Mouse (Mus musculus) adipocyte (in vitro differentiated cells): ENCODE data around the gene Gm20814.
"Not testable (repeated sequence)": the region's sequence is repeated elsewhere in the genome, so short reads cannot be mapped to it uniquely, and the experiment has no call there.

Experiments
- DNase-seq: peaks from one replicate; pipeline ENCODE4 v3.0.0-alpha.2; 2016; ENCODE audit warnings: low spot score

Gene Gm20814

DNA sequence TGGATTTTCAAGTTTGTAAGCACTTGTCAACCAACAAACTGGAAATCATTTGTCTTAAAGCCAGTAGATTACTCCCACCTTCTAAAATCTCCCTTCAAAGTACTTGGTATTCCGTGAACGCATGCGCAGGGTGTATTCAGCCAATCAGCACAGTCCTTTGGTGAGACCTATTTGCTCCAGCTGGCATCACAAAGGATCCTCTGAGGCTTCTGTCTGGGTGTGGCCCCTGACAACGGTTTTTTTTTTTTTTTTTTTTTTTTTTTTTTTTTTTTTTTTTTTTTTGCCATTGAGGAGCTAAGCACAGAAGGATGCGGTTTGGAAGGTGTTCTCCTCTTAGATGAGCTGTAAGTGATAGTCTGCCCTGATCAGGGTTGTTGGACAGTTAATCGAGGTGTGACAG lies at the start of gene Gm20814:
Gene Gm20814 (plus strand): TSS at position 301 of the 400 bp plus-strand sequence.
- DNase-seq = not testable (repeated sequence)
